Mouse (Mus musculus) cortical plate, adult 2 months (tissue): ENCODE data around the gene Ugt1a2.
"Not testable (repeated sequence)": the region's sequence is repeated elsewhere in the genome, so short reads cannot be mapped to it uniquely, and the experiment has no call there.

ENCODE experiments used
- CTCF ChIP-seq: fragments of 200-500 bp; IDR thresholded peaks from 2 replicates; pipeline ENCODE4 v1.5.1; 2011; ENCODE audit warnings: mild to moderate bottlenecking, control low read depth, low read length; ENCODE audit not compliant: insufficient read depth; ENCODE audit errors: extremely low read depth
- POLR2A ChIP-seq: fragments of 200-500 bp; IDR thresholded peaks from 2 replicates; pipeline ENCODE4 v1.6.1; 2011; ENCODE audit warnings: mild to moderate bottlenecking, low read length, control low read depth; ENCODE audit not compliant: insufficient read depth; ENCODE audit errors: extremely low read depth

DNA sequence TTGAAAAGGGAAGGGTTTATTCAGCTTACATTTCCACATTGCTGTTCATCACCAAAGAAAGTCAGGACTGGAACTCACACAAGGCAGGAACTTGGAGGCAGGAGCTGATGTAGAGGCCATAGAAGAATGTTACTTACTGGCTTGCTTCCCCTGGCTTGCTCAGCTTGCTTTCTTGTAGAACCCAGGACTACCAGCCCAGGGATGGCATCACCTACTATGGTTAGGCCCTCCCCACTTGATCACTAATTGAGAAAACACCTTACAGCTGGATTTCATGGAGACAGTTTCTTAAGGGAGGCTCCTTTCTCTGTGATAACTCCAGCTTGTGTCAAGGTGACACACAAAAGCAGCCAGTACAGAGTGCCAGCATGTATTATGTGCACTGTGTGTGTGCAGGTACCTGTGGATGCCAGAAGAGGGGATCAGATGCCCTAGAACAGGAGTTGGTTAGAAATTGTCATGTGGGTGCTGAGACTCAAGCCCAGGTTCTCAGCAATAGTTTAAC is 22.7 kb downstream of the Ugt1a2 start:
- TF ChIP-seq CTCF, POLR2A: not testable (repeated sequence)
